Mouse (Mus musculus): Measurements from ENCODE around the gene Slc6a21. TPM values are rescaled to one million over a fixed set of nuclear protein-coding genes. Genes with fewer than 3 reads are reported as not detected.

Gene Slc6a21
- polyA plus RNA-seq, 1 experiment from 2014 or later, result not detected

DNA sequence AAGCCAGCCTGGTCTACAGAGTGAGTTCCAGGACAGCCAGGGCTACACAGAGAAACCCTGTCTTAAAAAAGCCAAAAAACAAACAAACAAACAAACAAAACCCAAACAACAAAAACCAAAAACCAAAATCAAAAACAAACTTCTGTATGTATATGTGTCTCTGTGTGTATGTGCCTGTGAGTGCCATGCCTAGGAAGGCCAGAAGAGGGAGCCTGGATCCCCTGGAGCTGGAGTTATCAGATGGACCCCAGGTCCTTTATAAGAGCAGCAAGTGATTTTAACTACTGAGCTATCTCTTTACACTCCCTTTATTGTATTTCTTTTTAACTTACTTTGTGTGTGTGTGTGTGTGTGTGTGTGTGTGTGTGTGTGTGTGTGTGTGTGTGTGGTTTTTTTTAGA, 48.5 kb downstream of the Slc6a21 start:
- Histone ChIP-seq H3K4me3 (replicated peaks) (no peak overlapping the region), H3K27me3 (no peaks in the 10 kb centered on the region), H3K27ac (no peak overlapping the region), H3K9me3 (replicated peaks) (no peaks in the 10 kb centered on the region), H3K4me1 (no peaks in the 10 kb centered on the region), H3K36me3 (peaks cover 46% of the 10 kb centered on the region), H3K9ac (no peak overlapping the region), H3K4me2 (no peak overlapping the region)
- no peak for ATAC-seq (replicated peaks; ENCODE audit: low FRiP score)

DNA sequence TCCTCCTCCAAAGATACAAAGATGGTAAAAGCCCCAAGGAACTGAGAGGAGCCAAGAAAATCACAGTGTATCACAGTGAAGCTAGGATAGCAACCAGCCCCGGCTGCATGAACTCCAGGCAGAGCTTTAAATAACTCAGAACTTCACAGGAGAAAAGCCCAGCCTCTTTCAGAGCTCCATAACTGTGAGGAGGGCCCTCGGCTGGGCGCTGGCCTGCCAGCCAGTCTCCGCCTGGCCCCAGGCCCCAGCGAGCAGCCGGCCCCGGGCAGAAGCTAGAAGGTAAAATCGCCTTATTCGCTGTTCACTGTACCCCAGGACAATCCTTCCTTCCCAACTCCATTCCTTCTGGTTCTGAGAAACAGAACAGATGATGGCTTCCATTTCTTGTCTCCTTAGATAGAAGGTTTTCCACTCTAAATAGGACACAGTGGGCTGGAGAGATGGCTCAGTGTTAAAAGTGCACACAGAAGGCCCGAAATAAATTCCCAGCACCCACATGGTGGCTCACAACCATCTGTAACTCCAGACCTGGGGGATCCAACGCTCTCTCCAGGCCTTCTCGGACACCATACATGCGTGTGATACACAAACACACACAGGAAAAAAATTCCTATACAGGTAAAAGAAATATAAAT, 51.6 kb downstream of the Slc6a21 start:
- Histone ChIP-seq H3K27ac (no peak overlapping the region), H3K9ac (no peak overlapping the region), H3K4me1 (peaks cover 18% of the 10 kb centered on the region), H3K36me3 (peaks cover 26% of the 10 kb centered on the region), H3K27me3 (no peaks in the 10 kb centered on the region), H3K4me3 (replicated peaks) (no peak overlapping the region), H3K4me2 (no peak overlapping the region), H3K9me3 (replicated peaks) (no peaks in the 10 kb centered on the region)
- no peak for ATAC-seq (replicated peaks; ENCODE audit: low FRiP score)
- 76% methylated on average over 13 of the region's 13 CpGs for WGBS

DNA sequence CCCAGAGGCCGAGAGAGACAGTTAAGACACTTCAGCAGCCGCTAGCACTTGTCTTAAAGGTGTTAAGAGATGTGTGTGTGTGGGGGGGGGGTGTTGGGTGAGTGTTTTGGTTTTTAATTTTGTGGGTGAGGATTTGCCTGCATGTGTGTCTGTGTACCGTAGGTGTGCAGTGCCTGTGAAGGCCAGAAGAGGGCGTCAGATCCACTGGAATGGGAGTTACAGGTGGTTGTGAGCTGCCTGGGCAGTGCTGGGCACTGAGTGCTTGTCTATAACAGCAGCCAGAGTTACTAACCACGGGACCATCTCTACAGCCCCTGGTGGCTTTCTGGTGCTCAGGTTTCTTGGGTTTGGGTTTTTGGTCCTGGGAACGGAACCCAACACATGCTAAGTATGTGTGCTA, 54.2 kb downstream of the Slc6a21 start:
- WGBS, result 81% methylated on average over 6 of the region's 6 CpGs
- H3K36me3 ChIP-seq, result peaks cover 6% of the 10 kb centered on the region
- no peaks in the 10 kb centered on the region for H3K27me3 ChIP-seq
- peaks cover 36% of the 10 kb centered on the region for H3K4me1 ChIP-seq
- no peaks in the 10 kb centered on the region for H3K9me3 ChIP-seq (replicated peaks)
- H3K4me2 ChIP-seq, result no peak overlapping the region
- H3K4me3 ChIP-seq (replicated peaks), result no peak overlapping the region
- H3K27ac ChIP-seq, result no peak overlapping the region
- no peak for ATAC-seq (replicated peaks; ENCODE audit: low FRiP score)
- no peak overlapping the region for H3K9ac ChIP-seq

DNA sequence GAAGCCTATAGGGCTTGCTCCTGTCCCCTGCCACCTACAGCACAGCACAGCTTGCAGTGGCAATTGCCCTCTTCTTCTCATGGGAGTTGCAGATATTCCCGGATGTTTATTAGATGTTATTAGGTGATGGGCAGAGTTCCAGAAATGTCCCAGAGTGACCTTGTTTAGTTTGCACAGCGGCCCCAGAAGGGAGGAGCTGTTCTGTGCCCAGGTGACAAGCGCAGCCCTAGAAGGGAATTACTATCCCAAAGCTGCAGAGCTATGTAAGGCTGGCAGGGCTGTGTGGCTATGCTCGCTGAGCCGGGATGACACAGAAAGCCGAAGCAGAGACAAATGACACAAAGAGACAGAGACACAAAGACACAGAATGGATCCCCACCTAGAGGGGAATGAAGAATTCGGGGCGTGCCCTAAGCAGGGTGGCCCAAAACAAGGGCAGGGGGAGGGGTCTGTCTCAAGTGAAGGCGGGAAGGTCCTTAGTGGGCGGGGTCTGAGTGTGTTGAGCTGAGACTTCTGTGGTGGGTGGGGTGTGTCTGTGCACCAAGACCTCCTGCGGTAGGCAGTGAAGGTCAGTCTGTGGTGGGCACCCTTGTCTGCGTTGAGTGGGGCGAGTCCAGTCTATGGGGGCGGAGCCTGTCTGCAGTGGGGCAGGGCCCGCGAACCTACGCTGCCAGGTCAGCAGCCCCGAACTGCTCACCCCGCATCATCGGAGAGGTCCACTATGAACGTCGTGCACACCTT, 55.5 kb downstream of the Slc6a21 start:
- Histone ChIP-seq H3K4me1 (peaks cover 44% of the 10 kb centered on the region), H3K9ac (peak overlapping the region; percentile 65), H3K9me3 (replicated peaks) (no peaks in the 10 kb centered on the region), H3K4me2 (peak overlapping the region; percentile 85), H3K4me3 (replicated peaks) (peak overlapping the region; percentile 67), H3K27ac (peak overlapping the region; percentile 93), H3K27me3 (no peaks in the 10 kb centered on the region; the same call in 1 of the 2 replicates), H3K36me3 (0 out of 2 replicates have a peak, but pooled peaks cover 3% of the 10 kb centered on the region)
- peak; percentile 66 for ATAC-seq (replicated peaks; ENCODE audit: low FRiP score)
- 3% methylated on average over 22 of the region's 22 CpGs for WGBS

DNA sequence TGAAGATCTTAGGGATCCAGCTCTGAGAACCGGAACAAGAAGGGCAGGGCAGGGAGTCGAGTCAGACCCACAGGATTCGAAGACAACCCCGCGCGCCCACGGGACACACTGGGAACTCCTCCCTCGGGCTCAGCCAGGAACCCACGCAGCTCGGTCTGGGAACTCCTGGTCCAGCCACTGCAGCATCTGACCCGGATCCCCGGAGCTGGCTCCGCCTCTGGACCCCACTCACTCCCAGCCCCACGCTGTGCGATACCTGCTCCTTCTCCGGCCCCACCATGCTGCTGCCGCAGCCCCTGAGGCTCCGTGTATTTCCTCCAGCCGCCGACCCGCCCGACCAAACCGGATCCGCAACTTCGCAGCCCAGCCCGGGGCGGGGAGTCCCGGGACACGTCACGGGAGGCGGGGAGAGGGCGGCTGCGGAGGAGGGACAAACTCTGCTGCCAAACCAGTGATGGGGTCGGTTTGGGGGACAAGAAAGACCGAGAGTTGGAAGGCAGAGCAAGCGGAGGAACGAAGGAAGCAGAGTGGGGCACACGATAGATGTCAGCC, 56.2 kb downstream of the Slc6a21 start, which contains the start of gene Trpm4:
Gene Trpm4 (minus strand): TSS at position 350 of the 552 bp plus-strand sequence.
- Histone ChIP-seq H3K4me3 (replicated peaks) (peak within 1 kb of the TSS; percentile 67), H3K9me3 (replicated peaks) (no peaks in the 10 kb centered on the region), H3K4me1 (peaks cover 50% of the 10 kb centered on the region), H3K27me3 (no peaks in the 10 kb centered on the region; the same call in 1 of the 2 replicates), H3K4me2 (peak within 1 kb of the TSS; percentile 85), H3K27ac (peak within 1 kb of the TSS; percentile 93), H3K9ac (peak within 1 kb of the TSS; percentile 65), H3K36me3 (0 out of 2 replicates have a peak, but pooled peaks cover 3% of the 10 kb centered on the region)
- peak; percentile 41 for ATAC-seq (replicated peaks; ENCODE audit: low FRiP score)
- WGBS, result under 1% methylated on average over 38 of the region's 38 CpGs

DNA sequence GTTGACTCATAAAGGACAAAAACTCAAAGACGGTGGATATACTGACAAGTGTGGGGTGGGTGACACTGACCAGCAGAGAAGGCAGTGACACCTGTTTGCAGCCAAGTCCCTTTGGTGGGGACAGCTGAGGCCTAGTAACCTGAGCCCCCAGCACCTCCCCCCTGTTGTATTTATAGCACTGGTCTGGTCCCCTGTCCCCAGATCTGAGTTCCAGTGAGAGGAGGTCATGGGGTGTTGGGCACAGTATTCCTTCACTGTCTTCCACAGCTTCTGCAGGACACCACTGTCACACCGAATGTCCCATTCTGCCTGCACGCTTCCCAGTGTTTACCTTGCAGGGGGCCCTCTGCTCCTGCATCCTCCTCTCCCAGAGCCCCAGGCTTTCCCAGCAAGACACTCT, 57.3 kb downstream of the Slc6a21 start:
- H3K27ac ChIP-seq, result peak overlapping the region; percentile 93
- H3K4me3 ChIP-seq (replicated peaks), result no peak overlapping the region
- H3K9ac ChIP-seq, result no peak overlapping the region
- H3K27me3 ChIP-seq, result no peaks in the 10 kb centered on the region; the same call in 1 of the 2 replicates
- no peak for ATAC-seq (replicated peaks; ENCODE audit: low FRiP score)
- 20% methylated on average over 3 of the region's 3 CpGs for WGBS
- peak overlapping the region; percentile 85 for H3K4me2 ChIP-seq
- H3K36me3 ChIP-seq, result no peaks in the 10 kb centered on the region
- H3K4me1 ChIP-seq, result peaks cover 61% of the 10 kb centered on the region
- H3K9me3 ChIP-seq (replicated peaks), result no peaks in the 10 kb centered on the region

DNA sequence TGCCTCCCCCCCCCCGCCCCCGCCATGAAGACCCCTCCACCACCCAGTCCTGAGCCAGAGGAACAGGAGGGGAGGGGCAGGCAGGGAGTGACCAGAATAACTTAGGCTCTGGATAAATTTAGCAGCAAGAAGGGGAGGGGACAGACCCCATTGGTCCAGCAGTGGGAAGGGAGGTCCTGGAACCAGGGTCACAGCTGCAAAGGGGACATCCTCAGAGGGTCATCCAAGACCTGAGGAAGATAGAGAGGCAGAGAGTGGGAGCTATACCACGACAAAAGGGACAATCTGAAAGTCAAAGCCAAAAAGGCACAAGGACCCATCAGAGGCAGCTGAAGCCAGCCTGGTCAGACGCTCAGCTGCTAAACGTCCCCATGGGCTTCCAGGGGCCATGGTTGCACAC, 57.7 kb downstream of the Slc6a21 start, which contains the start of gene Hrc:
Gene Hrc (plus strand): TSS at position 235 of the 400 bp plus-strand sequence.
- H3K4me1 ChIP-seq, result peaks cover 65% of the 10 kb centered on the region
- no peaks in the 10 kb centered on the region for H3K9me3 ChIP-seq (replicated peaks)
- no peaks in the 10 kb centered on the region; the same call in 1 of the 2 replicates for H3K27me3 ChIP-seq
- H3K9ac ChIP-seq, result 0 out of 2 replicates have a peak within 1 kb of the TSS, but pooled peaks have one; percentile 65
- ATAC-seq (replicated peaks; ENCODE audit: low FRiP score), result no peak
- H3K4me3 ChIP-seq (replicated peaks), result peak within 1 kb of the TSS; percentile 67; the same call in 1 of the 2 replicates
- H3K36me3 ChIP-seq, result no peaks in the 10 kb centered on the region
- H3K4me2 ChIP-seq, result peak within 1 kb of the TSS; percentile 85
- WGBS, result 27% methylated on average over 5 of the region's 5 CpGs
- H3K27ac ChIP-seq, result peak within 1 kb of the TSS; percentile 93

DNA sequence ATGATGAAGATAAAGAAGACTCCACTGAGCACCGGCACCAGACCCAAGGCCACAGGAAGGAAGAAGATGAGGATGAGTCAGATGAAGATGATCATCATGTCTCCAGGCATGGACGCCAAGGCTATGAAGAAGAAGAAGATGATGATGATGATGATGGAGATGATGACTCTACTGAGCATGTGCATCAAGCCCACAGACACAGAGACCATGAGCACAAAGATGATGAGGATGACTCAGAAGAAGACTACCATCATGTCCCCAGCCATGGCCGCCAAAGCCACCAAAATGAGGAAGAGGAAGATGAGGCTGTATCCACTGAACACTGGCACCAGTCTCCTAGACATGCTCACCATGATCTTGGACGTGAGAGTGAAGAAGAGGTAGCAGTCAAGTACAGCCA, 59.0 kb downstream of the Slc6a21 start:
- Histone ChIP-seq H3K36me3 (no peaks in the 10 kb centered on the region), H3K27me3 (no peaks in the 10 kb centered on the region; the same call in 1 of the 2 replicates), H3K27ac (no peak overlapping the region), H3K4me3 (replicated peaks) (no peak overlapping the region), H3K4me1 (peaks cover 78% of the 10 kb centered on the region), H3K4me2 (no peak overlapping the region), H3K9ac (no peak overlapping the region), H3K9me3 (replicated peaks) (no peaks in the 10 kb centered on the region)
- no peak for ATAC-seq (replicated peaks; ENCODE audit: low FRiP score)
- 90% methylated on average over 4 of the region's 4 CpGs for WGBS

DNA sequence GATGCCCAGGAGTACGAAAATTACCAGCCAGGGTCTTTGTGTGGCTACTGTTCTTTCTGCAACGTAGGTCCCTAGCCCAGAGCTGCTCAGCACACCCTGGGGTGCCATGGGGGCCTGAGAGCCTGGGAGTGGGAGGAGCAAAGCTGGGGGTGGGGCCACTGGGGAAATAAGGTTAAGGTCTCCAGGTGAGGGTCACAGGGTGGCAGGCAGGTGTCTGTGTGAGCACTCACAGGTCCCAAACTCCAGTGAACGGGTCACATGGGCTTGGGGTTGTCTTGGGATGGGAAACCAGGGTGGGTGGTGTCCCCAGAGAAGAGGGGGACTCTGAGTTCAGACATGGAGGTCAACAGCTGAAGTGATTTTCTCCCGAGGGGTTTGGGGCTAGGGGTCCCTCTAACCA, 60.2 kb downstream of the Slc6a21 start:
- Histone ChIP-seq H3K27me3 (no peaks in the 10 kb centered on the region; the same call in 1 of the 2 replicates), H3K4me3 (replicated peaks) (0 out of 2 replicates have a peak overlapping the region, but pooled peaks have one; percentile 59), H3K4me1 (peaks cover 74% of the 10 kb centered on the region), H3K27ac (no peak overlapping the region), H3K9me3 (replicated peaks) (no peaks in the 10 kb centered on the region), H3K36me3 (no peaks in the 10 kb centered on the region), H3K4me2 (peak overlapping the region; percentile 86), H3K9ac (no peak overlapping the region)
- no peak for ATAC-seq (replicated peaks; ENCODE audit: low FRiP score)
- WGBS, result 20% methylated on average over 4 of the region's 4 CpGs

DNA sequence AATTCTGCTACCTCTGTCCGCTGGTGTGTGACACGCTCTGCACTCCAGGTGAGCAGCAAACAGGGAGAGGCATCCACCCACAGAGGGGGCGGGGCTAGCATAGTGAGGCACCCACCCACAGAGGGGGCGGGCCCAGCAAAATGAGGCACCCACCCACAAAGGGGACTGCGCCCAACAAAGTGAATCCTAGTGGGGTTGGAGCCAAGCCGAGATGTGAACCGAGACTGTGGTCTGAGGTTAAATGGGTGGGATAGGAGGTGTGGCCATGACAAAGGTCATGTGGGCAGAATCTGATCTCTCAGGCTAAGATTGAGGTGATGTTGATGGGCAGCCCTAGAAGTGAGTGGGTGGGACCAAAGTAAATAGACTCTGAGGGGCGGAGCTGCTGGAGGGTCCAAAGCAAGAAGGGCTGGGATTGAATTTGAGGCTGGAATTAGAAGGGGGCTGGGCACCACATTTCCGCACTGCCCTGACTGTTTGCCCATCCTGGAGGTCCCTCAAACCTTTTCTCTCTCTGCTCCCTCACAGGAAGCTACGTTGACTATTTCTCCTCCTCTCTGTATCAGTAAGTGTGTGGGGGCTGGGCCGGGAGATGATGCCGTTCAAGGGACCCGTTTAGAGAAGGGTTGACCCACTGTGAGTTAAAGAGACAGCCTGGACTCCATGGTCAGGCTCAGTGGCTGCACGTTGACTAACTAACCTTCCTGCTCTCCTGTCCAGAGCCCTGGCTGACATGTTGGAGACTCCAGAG, 61.0 kb downstream of the Slc6a21 start:
- Histone ChIP-seq H3K4me2 (peak overlapping the region; percentile 86), H3K9ac (0 out of 2 replicates have a peak overlapping the region, but pooled peaks have one; percentile 64), H3K4me1 (peaks cover 67% of the 10 kb centered on the region), H3K27me3 (peaks cover 3% of the 10 kb centered on the region; the same call in 1 of the 2 replicates), H3K36me3 (no peaks in the 10 kb centered on the region), H3K27ac (peak overlapping the region; percentile 80), H3K9me3 (replicated peaks) (no peaks in the 10 kb centered on the region), H3K4me3 (replicated peaks) (peak overlapping the region; percentile 59)
- peak; percentile 16 for ATAC-seq (replicated peaks; ENCODE audit: low FRiP score)
- WGBS, result 2% methylated on average over 14 of the region's 14 CpGs

All from kidney, embryonic 15.5 days (tissue).